Mouse (Mus musculus): ENCODE data around the gene Rapgefl1. TPM values are rescaled to one million over a fixed set of nuclear protein-coding genes. Genes with fewer than 3 reads are reported as not detected.

Rapgefl1 gene
- total RNA-seq (2021), result 100 to 1,000 TPM; 138 to 148 TPM

GRCm38 (mm10) chr11:98836651-98837141, at the start of gene Rapgefl1:
TSS of gene Rapgefl1 (plus strand) at chr11:98836785.
- DNase-seq (ENCODE audit: low spot score in 2 of 2), result peak; percentile 84 to 85
- intact Hi-C loops (cut with DNase I), result loop anchor here (5.0 kb wide), 1 partner anchor 139 kb away; no protein-coding TSS in a partner anchor

- intact Hi-C loops (cut with DNase I), result loop anchor here (1.0 to 2.0 kb wide), 3 partner anchors 14 to 87 kb away; no protein-coding TSS in a partner anchor
- DNase-seq (ENCODE audit: low spot score in 2 of 2), result no peak
Measured at GRCm38 (mm10) chr11:98787229-98787628, 49.4 kb upstream of the Rapgefl1 start.

- intact Hi-C loops (cut with DNase I), result loop anchor here (1.0 to 2.0 kb wide), 3 partner anchors 15 to 87 kb away; no protein-coding TSS in a partner anchor
- DNase-seq (ENCODE audit: low spot score in 2 of 2), result no peak
Measured at GRCm38 (mm10) chr11:98787691-98788090, 48.9 kb upstream of the Rapgefl1 start.

GRCm38 (mm10) chr11:98788139-98788538, 48.4 kb upstream of the Rapgefl1 start:
- no peak for DNase-seq (ENCODE audit: low spot score in 2 of 2)
- intact Hi-C loops (cut with DNase I), result no loop called here

- intact Hi-C loops (cut with DNase I), result no loop called here
- DNase-seq (ENCODE audit: low spot score in 2 of 2), result peak in 1 of 2 experiments; percentile 95
Measured at GRCm38 (mm10) chr11:98788550-98789218, 47.9 kb upstream of the Rapgefl1 start.

GRCm38 (mm10) chr11:98789219-98789807, 47.3 kb upstream of the Rapgefl1 start:
- intact Hi-C loops (cut with DNase I), result no loop called here
- DNase-seq (ENCODE audit: low spot score in 2 of 2), result no peak

- intact Hi-C loops (cut with DNase I), result no loop called here
- DNase-seq (ENCODE audit: low spot score in 2 of 2), result no peak
Measured at GRCm38 (mm10) chr11:98789824-98790223, 46.8 kb upstream of the Rapgefl1 start.

- intact Hi-C loops (cut with DNase I), result no loop called here
- DNase-seq (ENCODE audit: low spot score in 2 of 2), result no peak
Measured at GRCm38 (mm10) chr11:98790631-98791205, 45.9 kb upstream of the Rapgefl1 start.

- intact Hi-C loops (cut with DNase I), result no loop called here
- DNase-seq (ENCODE audit: low spot score in 2 of 2), result no peak
Measured at GRCm38 (mm10) chr11:98791448-98791847, 45.1 kb upstream of the Rapgefl1 start.

- intact Hi-C loops (cut with DNase I), result no loop called here
- DNase-seq (ENCODE audit: low spot score in 2 of 2), result no peak
Measured at GRCm38 (mm10) chr11:98792081-98792480, 44.5 kb upstream of the Rapgefl1 start.

GRCm38 (mm10) chr11:98794469-98795014, 42.0 kb upstream of the Rapgefl1 start:
- intact Hi-C loops (cut with DNase I), result loop anchor here (2.0 kb wide), 1 partner anchor 14 kb away; no protein-coding TSS in a partner anchor
- DNase-seq (ENCODE audit: low spot score in 2 of 2), result peak; percentile 77 to 80

GRCm38 (mm10) chr11:98795015-98795713, 41.4 kb upstream of the Rapgefl1 start, which contains the start of gene Msl1:
TSS of gene Msl1 (plus strand) at chr11:98795516.
- intact Hi-C loops (cut with DNase I), result loop anchor here (2.0 kb wide), 1 partner anchor 14 kb away; no protein-coding TSS in a partner anchor
- DNase-seq (ENCODE audit: low spot score in 2 of 2), result peak; percentile 86 to 87

- peak; percentile 16 to 37 for DNase-seq (ENCODE audit: low spot score in 2 of 2)
- intact Hi-C loops (cut with DNase I), result loop anchor here (2.0 kb wide), 1 partner anchor 13 kb away; no protein-coding TSS in a partner anchor
Measured at GRCm38 (mm10) chr11:98795714-98796514, 40.7 kb upstream of the Rapgefl1 start.

- DNase-seq (ENCODE audit: low spot score in 2 of 2), result peak; percentile 75 to 81
- intact Hi-C loops (cut with DNase I), result no loop called here
Measured at GRCm38 (mm10) chr11:98796515-98797216, 39.9 kb upstream of the Rapgefl1 start.

GRCm38 (mm10) chr11:98797306-98797705, 39.3 kb upstream of the Rapgefl1 start:
- DNase-seq (ENCODE audit: low spot score in 2 of 2), result peak in 1 of 2 experiments; percentile 16
- intact Hi-C loops (cut with DNase I), result no loop called here

- DNase-seq (ENCODE audit: low spot score in 2 of 2), result peak in 1 of 2 experiments; percentile 13
- intact Hi-C loops (cut with DNase I), result no loop called here
Measured at GRCm38 (mm10) chr11:98797909-98798308, 38.7 kb upstream of the Rapgefl1 start.

GRCm38 (mm10) chr11:98804605-98805004, 32.0 kb upstream of the Rapgefl1 start, which contains the start of gene Casc3:
TSS of gene Casc3 (plus strand) at chr11:98804905.
- intact Hi-C loops (cut with DNase I), result no loop called here
- no peak for DNase-seq (ENCODE audit: low spot score in 2 of 2)

GRCm38 (mm10) chr11:98808417-98808816, 28.2 kb upstream of the Rapgefl1 start:
- DNase-seq (ENCODE audit: low spot score in 2 of 2), result no peak
- intact Hi-C loops (cut with DNase I), result loop anchor here (2.0 kb wide), 1 partner anchor 14 kb away; the partner anchor contains the start of gene Msl1
